10 mouse cellular contexts compared by ENCODE assay signal in the genomic region with DNA sequence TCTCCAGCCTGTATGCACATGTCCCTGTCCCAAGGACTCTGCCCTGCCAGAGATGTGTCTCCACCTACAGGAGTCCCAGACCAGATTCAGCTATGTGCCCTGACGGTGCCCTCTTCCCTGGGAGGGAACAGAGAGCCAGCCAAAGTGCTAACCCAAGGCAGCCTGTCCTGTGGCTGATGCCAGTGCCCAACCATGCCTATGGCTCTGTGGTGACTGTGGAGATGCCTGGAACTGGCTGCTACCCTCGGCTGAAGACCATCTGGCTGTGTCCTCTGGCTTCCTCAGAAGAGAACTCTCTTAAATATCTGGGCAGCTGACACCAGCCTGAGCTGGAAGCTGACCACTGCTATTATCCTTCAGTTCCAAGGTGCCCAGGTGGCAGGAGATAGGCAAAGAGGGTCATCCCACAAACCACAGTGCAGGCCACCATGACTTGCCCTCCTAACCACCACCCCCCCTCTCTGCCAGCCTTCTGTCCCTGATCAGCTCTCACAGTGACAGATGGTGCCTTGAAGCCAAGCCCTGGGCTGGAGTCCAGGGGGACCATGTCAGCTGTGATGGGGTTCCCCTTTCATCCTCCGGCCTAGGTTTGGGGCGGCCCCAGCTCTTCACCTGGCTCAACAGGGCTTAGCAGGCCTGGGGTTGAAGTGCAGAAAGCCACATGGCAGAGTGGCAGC. TPM values are rescaled to one million over a fixed set of nuclear protein-coding genes. Genes with fewer than 3 reads are reported as not detected.
DNase-seq lines count a peak whose midpoint lies in the region; ATAC-seq and TF ChIP-seq lines count a peak whose summit lies in the region.
"Had no signal": no experiment of that assay in that cellular context is flagged by ENCODE, and none has a peak within 500 bp of the region (broad histone marks: within the 10 kb centered on the region; RNA-seq: fewer than 3 reads in every experiment).

No protein-coding gene starts in this region.

- ATAC-seq in common myeloid progenitor, adult 5-6 weeks (replicated peaks; ENCODE audit: low read depth, poor library complexity, severe bottlenecking) = peak; percentile 91
- no peak for ATAC-seq in heart, embryonic 12.5 days (ENCODE audit: insufficient number of reproducible peaks, low FRiP score)

- H3K27ac ChIP-seq in heart, embryonic 12.5 days (ENCODE audit: poor library complexity, severe bottlenecking) = 0 out of 2 replicates have a peak overlapping the region, but pooled peaks have one; percentile 1

- TF ChIP-seq POLR2A in myocyte (IDR thresholded peaks at IDR 0.05; ENCODE audit: insufficient read length, low read depth) = no peak

- no peaks in the 10 kb centered on the region for H3K27me3 ChIP-seq in heart, embryonic 12.5 days (replicated peaks)
- H3K27me3 ChIP-seq in myocyte (ENCODE audit: control insufficient read depth, insufficient read depth, insufficient read length) = no peaks in the 10 kb centered on the region

- no peak overlapping the region for H3ac ChIP-seq in myocyte (ENCODE audit: control insufficient read depth, insufficient read length)

- WGBS in heart, embryonic 12.5 days = 79% methylated on average over 4 of the region's 4 CpGs

- no peak overlapping the region for H3K9ac ChIP-seq in heart, embryonic 12.5 days

- H3K4me2 ChIP-seq in heart, embryonic 12.5 days = no peak overlapping the region
- peak overlapping the region; percentile 10 for H3K4me2 ChIP-seq in myocyte (ENCODE audit: low read depth)

- H3K4me3 ChIP-seq in heart, embryonic 12.5 days = no peak overlapping the region
- H3K4me3 ChIP-seq in myocyte = no peak overlapping the region

- no peaks in the 10 kb centered on the region for H3K79me2 ChIP-seq in myocyte (ENCODE audit: control insufficient read depth, insufficient read depth)

- no peaks in the 10 kb centered on the region for H3K36me3 ChIP-seq in heart, embryonic 12.5 days
- no peaks in the 10 kb centered on the region for H3K36me3 ChIP-seq in myocyte (ENCODE audit: control insufficient read depth, insufficient read depth)

- H3K9me3 ChIP-seq in heart, embryonic 12.5 days (replicated peaks) = no peaks in the 10 kb centered on the region

- peaks cover 26% of the 10 kb centered on the region for H3K4me1 ChIP-seq in heart, embryonic 12.5 days (replicated peaks)

- peak; percentile 69 for DNase-seq in retina, postnatal 1 day
- no peak for DNase-seq in retina, embryonic 14.5 days (ENCODE audit: low spot score)
- DNase-seq in ovary, postnatal 14 days (ENCODE audit: low spot score) = no peak
- no peak for DNase-seq in thymus, adult 18-20 months
- DNase-seq in layer of hippocampus, adult 18-20 months (ENCODE audit: low spot score in 2 of 2) = no peak

TF ChIP-seq in myocyte, 11 proteins besides CTCF, POLR2A, EP300 and RAD21:
- TF ChIP-seq E2F4 (IDR thresholded peaks at IDR 0.05; ENCODE audit: insufficient read depth) = no peak
- peak; percentile 83 for TF ChIP-seq TCF12 (IDR thresholded peaks at IDR 0.05; ENCODE audit: insufficient read depth, poor library complexity, severe bottlenecking)
- TF ChIP-seq MYOG (IDR thresholded peaks at IDR 0.05; ENCODE audit: control insufficient read depth in 1 of 3, insufficient read depth in 1 of 3, insufficient read length in 2 of 3, low read depth in 2 of 3) = peak; percentile 78 to 94 (median 94)
- TF ChIP-seq TCF3 (IDR thresholded peaks at IDR 0.05; ENCODE audit: insufficient read length, low read depth) = peak; percentile 87
- peak; percentile 35 to 92 (median 84) for TF ChIP-seq MYOD1 (IDR thresholded peaks at IDR 0.05; ENCODE audit: control insufficient read depth in 1 of 3, insufficient read length in 2 of 3, low read depth in 2 of 3)

RNA-seq across cellular contexts. Expression of gene Atoh8, which starts 18.7 kb away (rescaled TPM):
- total RNA-seq in common myeloid progenitor, adult 5-6 weeks (2017) = 0.39 and 0.82 TPM in 2 replicates
- polyA plus RNA-seq in heart, embryonic 12.5 days (2016; fragmentation: Nextera tagmentation; extraction: Ambion mirVana) = 14.1 and 14.9 TPM in 2 replicates
- polyA plus RNA-seq in myocyte (2012; fragmentation: generic; extraction: Trizol) = 2.1 TPM
- total RNA-seq in layer of hippocampus, adult 18-20 months (2021) = 1 to 10 TPM; 3.2 to 3.4 TPM

RNA-seq across cellular contexts. Expression of gene Sftpb, which starts 50.4 kb away (rescaled TPM):
- total RNA-seq in common myeloid progenitor, adult 5-6 weeks (2017) = not detected in 2 replicates
- not detected in 2 replicates for polyA plus RNA-seq in heart, embryonic 12.5 days (2016; fragmentation: Nextera tagmentation; extraction: Ambion mirVana)
- polyA plus RNA-seq in myocyte (2012; fragmentation: generic; extraction: Trizol) = not detected
- not detected for total RNA-seq in layer of hippocampus, adult 18-20 months (2021)
- total RNA-seq: layer of hippocampus, postnatal 14 days had no signal
- polyA plus RNA-seq: thymus, postnatal 0 days had no signal
